Mouse (Mus musculus): ENCODE results near the gene Kif17. TPM values are rescaled to one million over a fixed set of nuclear protein-coding genes. Genes with fewer than 3 reads are reported as not detected.

The Kif17 gene
- polyA plus RNA-seq, 1 experiment from 2014 or later: 0.79 TPM

- Histone ChIP-seq H3K27ac (replicated peaks) (peak overlapping the region; percentile 82), H3K36me3 (no peaks in the 10 kb centered on the region), H3K9ac (0 out of 2 replicates have a peak overlapping the region, but pooled peaks have one; percentile 58), H3K9me3 (no peaks in the 10 kb centered on the region), H3K4me2 (peak overlapping the region; percentile 43), H3K4me1 (peaks cover 41% of the 10 kb centered on the region), H3K4me3 (no peak overlapping the region), H3K27me3 (replicated peaks) (0 out of 2 replicates have a peak, but pooled peaks cover under 1% of the 10 kb centered on the region)
- no peak for ATAC-seq (ENCODE audit: extremely low read depth, insufficient number of reproducible peaks, low FRiP score, low TSS enrichment)
- WGBS: 65% methylated on average over 6 of the region's 6 CpGs
These were observed 92.5 kb downstream of the Kif17 start for GRCm38 (mm10) chr4:138342778-138343177.

GRCm38 (mm10) chr4:138343341-138343837, 93.2 kb downstream of the Kif17 start:
- Histone ChIP-seq H3K4me2 (peak overlapping the region; percentile 43), H3K27ac (replicated peaks) (peak overlapping the region; percentile 82), H3K4me1 (peaks cover 41% of the 10 kb centered on the region), H3K9ac (peak overlapping the region; percentile 58; the same call in 1 of the 2 replicates), H3K4me3 (no peak overlapping the region), H3K9me3 (no peaks in the 10 kb centered on the region), H3K36me3 (no peaks in the 10 kb centered on the region), H3K27me3 (replicated peaks) (0 out of 2 replicates have a peak, but pooled peaks cover 4% of the 10 kb centered on the region)
- 36% methylated on average over 10 of the region's 10 CpGs for WGBS
- no peak for ATAC-seq (ENCODE audit: extremely low read depth, insufficient number of reproducible peaks, low FRiP score, low TSS enrichment)

- no peak overlapping the region for H3K9ac ChIP-seq
- H3K27ac ChIP-seq (replicated peaks): no peak overlapping the region
- ATAC-seq (ENCODE audit: extremely low read depth, insufficient number of reproducible peaks, low FRiP score, low TSS enrichment): no peak
- no peaks in the 10 kb centered on the region for H3K36me3 ChIP-seq
- H3K9me3 ChIP-seq: no peaks in the 10 kb centered on the region
- peaks cover 38% of the 10 kb centered on the region for H3K4me1 ChIP-seq
- 0 out of 2 replicates have a peak, but pooled peaks cover 4% of the 10 kb centered on the region for H3K27me3 ChIP-seq (replicated peaks)
- H3K4me3 ChIP-seq: no peak overlapping the region
- whole genome bisulfite sequencing: 64% methylated on average over 9 of the region's 9 CpGs
- H3K4me2 ChIP-seq: no peak overlapping the region
These were observed 94.8 kb downstream of the Kif17 start for GRCm38 (mm10) chr4:138344891-138345545.

- Histone ChIP-seq H3K27me3 (replicated peaks) (0 out of 2 replicates have a peak, but pooled peaks cover 7% of the 10 kb centered on the region), H3K27ac (replicated peaks) (no peak overlapping the region), H3K4me3 (no peak overlapping the region), H3K4me2 (no peak overlapping the region), H3K9ac (no peak overlapping the region), H3K9me3 (0 out of 2 replicates have a peak, but pooled peaks cover 4% of the 10 kb centered on the region), H3K4me1 (peaks cover 23% of the 10 kb centered on the region), H3K36me3 (no peaks in the 10 kb centered on the region)
- ATAC-seq (ENCODE audit: extremely low read depth, insufficient number of reproducible peaks, low FRiP score, low TSS enrichment): no peak
- WGBS: 67% methylated on average over 1 of the region's 1 CpGs
These were observed 97.0 kb downstream of the Kif17 start for GRCm38 (mm10) chr4:138347280-138347679.

GRCm38 (mm10) chr4:138348716-138349115, 98.5 kb downstream of the Kif17 start:
- Histone ChIP-seq H3K4me2 (no peak overlapping the region), H3K4me3 (no peak overlapping the region), H3K27me3 (replicated peaks) (0 out of 2 replicates have a peak, but pooled peaks cover 7% of the 10 kb centered on the region), H3K9me3 (0 out of 2 replicates have a peak, but pooled peaks cover 4% of the 10 kb centered on the region), H3K9ac (no peak overlapping the region), H3K4me1 (peaks cover 10% of the 10 kb centered on the region), H3K36me3 (no peaks in the 10 kb centered on the region), H3K27ac (replicated peaks) (no peak overlapping the region)
- 65% methylated on average over 7 of the region's 7 CpGs for WGBS
- no peak for ATAC-seq (ENCODE audit: extremely low read depth, insufficient number of reproducible peaks, low FRiP score, low TSS enrichment)

Small RNAs within 50 kb of the gene (microRNA-seq; reads per million reads assigned to microRNA genes)
- not detected for gene Gm27646
- gene Mir7019: 0.61 reads per million

Other genes with a start within 250 kb of the Kif17 start
- 94.5 and 104 TPM in 2 replicates for gene Hp1bp3, start 34.1 kb upstream of the Kif17 start, polyA plus RNA-seq (2015; fragmentation: Nextera tagmentation; extraction: Ambion mirVana)
- gene Sh2d5, start within 50 bp of the Kif17 start, polyA plus RNA-seq (2015; fragmentation: Nextera tagmentation; extraction: Ambion mirVana): 0.31 and 0.37 TPM in 2 replicates
- 291 and 314 TPM in 2 replicates for gene Ddost, start 54.3 kb downstream of the Kif17 start, polyA plus RNA-seq (2015; fragmentation: Nextera tagmentation; extraction: Ambion mirVana)
- 67.0 and 69.5 TPM in 2 replicates for gene Pink1, start 75.9 kb downstream of the Kif17 start, polyA plus RNA-seq (2015; fragmentation: Nextera tagmentation; extraction: Ambion mirVana)
- 13.5 and 14.3 TPM in 2 replicates for gene Cda, start 117.6 kb downstream of the Kif17 start, polyA plus RNA-seq (2015; fragmentation: Nextera tagmentation; extraction: Ambion mirVana)
- gene Fam43b, start 146.1 kb downstream of the Kif17 start, polyA plus RNA-seq (2015; fragmentation: Nextera tagmentation; extraction: Ambion mirVana): not detected in 2 replicates
- 21.3 and 22.8 TPM in 2 replicates for gene Mul1, start 184.2 kb downstream of the Kif17 start, polyA plus RNA-seq (2015; fragmentation: Nextera tagmentation; extraction: Ambion mirVana)
- gene Camk2n1, start 203.9 kb downstream of the Kif17 start, polyA plus RNA-seq (2015; fragmentation: Nextera tagmentation; extraction: Ambion mirVana): 1.0 and 1.1 TPM in 2 replicates

Data from heart, embryonic 13.5 days (tissue).